Mouse (Mus musculus) erythroid progenitor cell, adult 5-6 weeks (primary cell): ENCODE results near the gene Cidec. TPM values are rescaled to one million over a fixed set of nuclear protein-coding genes. Genes with fewer than 3 reads are reported as not detected.

Experiments
- ATAC-seq: replicated peaks from 2 replicates; pipeline ENCODE4 v1.8.0; 2016; ENCODE audit warnings: moderate number of reproducible peaks, mild to moderate bottlenecking, moderate TSS enrichment, inconsistent platforms; ENCODE audit not compliant: poor library complexity, low FRiP score, severe bottlenecking
- total RNA-seq, 2 experiments: library from RNA; stranded (forward) in 1 of 2; stranded (reverse) in 1 of 2; fragments of 150-400 nt in 1 of 2; fragments of 186-747, 209-891 nt in 1 of 2; gene quantifications; 2 replicates each; pipeline versions ENCODE4 v1.2.3 to v1.2.4; 2015 to 2017; ENCODE audit warnings: low replicate concordance in 2 of 2

Gene Cidec
- total RNA-seq, 2 experiments from 2014 or later: not detected

DNA sequence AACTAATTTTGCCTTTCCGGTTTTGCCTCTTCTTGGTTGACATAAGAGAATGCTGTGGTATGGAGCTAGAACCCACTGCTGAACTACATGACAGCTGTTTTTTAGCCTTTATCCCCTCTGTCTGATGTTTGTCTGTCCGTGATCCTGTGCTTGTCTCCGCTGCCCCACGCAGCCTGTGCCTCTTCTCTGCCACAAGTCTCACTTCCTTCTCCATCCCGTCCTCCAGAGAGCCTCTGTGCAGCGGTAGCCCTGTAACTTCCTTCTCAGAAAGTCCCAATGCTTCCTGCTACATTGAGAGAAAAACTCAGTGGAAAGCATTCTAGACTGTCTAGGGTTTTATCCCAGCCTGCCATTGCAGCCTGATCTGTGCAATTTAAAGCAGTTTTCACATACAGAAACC lies 56.3 kb downstream of the Cidec start:
- ATAC-seq: no peak

GRCm38 (mm10) chr6:113377496-113378385 lies 57.8 kb downstream of the Cidec start, which contains the start of the genes Tada3 and Arpc4:
Tada3 (minus strand) TSS chr6:113377883.
Arpc4 (plus strand) TSS chr6:113378115.
- peak; percentile 87 for ATAC-seq

DNA sequence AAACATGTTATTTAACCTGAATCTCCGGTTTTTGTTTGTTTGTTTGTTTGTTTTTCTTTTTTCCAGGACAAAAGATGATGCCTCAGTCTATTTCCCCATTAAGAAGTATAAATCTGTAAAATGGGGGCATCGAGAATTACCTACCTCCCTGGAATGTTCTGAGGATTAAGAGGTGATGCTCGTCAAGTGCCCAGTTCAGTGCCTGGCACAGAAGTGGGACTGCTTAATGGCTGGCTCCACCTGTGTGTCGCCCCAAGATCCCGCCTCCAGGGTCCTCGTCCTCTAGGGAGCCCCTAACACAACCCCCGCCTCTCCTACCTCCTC lies 58.4 kb downstream of the Cidec start:
- ATAC-seq: no peak

Other genes starting within 250 kb of the Cidec start
- gene Lhfpl4, start 240.4 kb downstream of the Cidec start, total RNA-seq (2015; ENCODE audit: low replicate concordance): not detected in 2 replicates
- gene Lhfpl4, start 240.4 kb downstream of the Cidec start, total RNA-seq (2017; ENCODE audit: low replicate concordance): 0.26 TPM in 1 of 2 replicates, not detected in the other
- gene Mtmr14, start 197.9 kb downstream of the Cidec start, total RNA-seq (2015; ENCODE audit: low replicate concordance): 25.6 and 28.9 TPM in 2 replicates
- gene Mtmr14, start 197.9 kb downstream of the Cidec start, total RNA-seq (2017; ENCODE audit: low replicate concordance): 28.8 and 42.9 TPM in 2 replicates
- gene Cpne9, start 153.5 kb downstream of the Cidec start, total RNA-seq (2015; ENCODE audit: low replicate concordance): 0.36 TPM in 1 of 2 replicates, not detected in the other
- gene Cpne9, start 153.5 kb downstream of the Cidec start, total RNA-seq (2017; ENCODE audit: low replicate concordance): 0.64 TPM in 1 of 2 replicates, not detected in the other
- 33.5 and 43.6 TPM in 2 replicates for gene Brpf1, start 128.6 kb downstream of the Cidec start, total RNA-seq (2015; ENCODE audit: low replicate concordance)
- gene Brpf1, start 128.6 kb downstream of the Cidec start, total RNA-seq (2017; ENCODE audit: low replicate concordance): 30.7 and 41.5 TPM in 2 replicates
- 3.2 and 9.2 TPM in 2 replicates for gene Ogg1, start 108.8 kb downstream of the Cidec start, total RNA-seq (2015; ENCODE audit: low replicate concordance)
- not detected in 2 replicates for gene Ogg1, start 108.8 kb downstream of the Cidec start, total RNA-seq (2017; ENCODE audit: low replicate concordance)
- 8.8 and 13.3 TPM in 2 replicates for gene Camk1, start 91.8 kb downstream of the Cidec start, total RNA-seq (2015; ENCODE audit: low replicate concordance)
- 3.1 and 8.5 TPM in 2 replicates for gene Camk1, start 91.8 kb downstream of the Cidec start, total RNA-seq (2017; ENCODE audit: low replicate concordance)
- gene Tada3, start 57.9 kb downstream of the Cidec start, total RNA-seq (2015; ENCODE audit: low replicate concordance): 1.7 and 6.8 TPM in 2 replicates
- 9.9 and 10.9 TPM in 2 replicates for gene Tada3, start 57.9 kb downstream of the Cidec start, total RNA-seq (2017; ENCODE audit: low replicate concordance)
- gene Arpc4, start 57.6 kb downstream of the Cidec start, total RNA-seq (2015; ENCODE audit: low replicate concordance): 45.3 and 71.7 TPM in 2 replicates
- 33.7 and 71.5 TPM in 2 replicates for gene Arpc4, start 57.6 kb downstream of the Cidec start, total RNA-seq (2017; ENCODE audit: low replicate concordance)
- 0.72 TPM in 1 of 2 replicates, not detected in the other for gene Ttll3, start 46.5 kb downstream of the Cidec start, total RNA-seq (2015; ENCODE audit: low replicate concordance)
- 1.7 and 4.0 TPM in 2 replicates for gene Ttll3, start 46.5 kb downstream of the Cidec start, total RNA-seq (2017; ENCODE audit: low replicate concordance)
- gene Rpusd3, start 16.4 kb downstream of the Cidec start, total RNA-seq (2015; ENCODE audit: low replicate concordance): not detected in 2 replicates
- gene Rpusd3, start 16.4 kb downstream of the Cidec start, total RNA-seq (2017; ENCODE audit: low replicate concordance): 1.4 and 2.1 TPM in 2 replicates
- 11.2 and 13.0 TPM in 2 replicates for gene Jagn1, start 6.8 kb upstream of the Cidec start, total RNA-seq (2015; ENCODE audit: low replicate concordance)
- gene Jagn1, start 6.8 kb upstream of the Cidec start, total RNA-seq (2017; ENCODE audit: low replicate concordance): 4.5 and 6.9 TPM in 2 replicates
- gene Il17re, start 22.7 kb upstream of the Cidec start, total RNA-seq (2015; ENCODE audit: low replicate concordance): not detected in 2 replicates
- not detected in 2 replicates for gene Il17re, start 22.7 kb upstream of the Cidec start, total RNA-seq (2017; ENCODE audit: low replicate concordance)
- gene Il17rc, start 35.7 kb upstream of the Cidec start, total RNA-seq (2015; ENCODE audit: low replicate concordance): not detected in 2 replicates
- gene Il17rc, start 35.7 kb upstream of the Cidec start, total RNA-seq (2017; ENCODE audit: low replicate concordance): not detected in 2 replicates
- gene Creld1, start 47.5 kb upstream of the Cidec start, total RNA-seq (2015; ENCODE audit: low replicate concordance): not detected in 2 replicates
- gene Creld1, start 47.5 kb upstream of the Cidec start, total RNA-seq (2017; ENCODE audit: low replicate concordance): not detected in 2 replicates
- not detected in 2 replicates for gene Prrt3, start 66.2 kb upstream of the Cidec start, total RNA-seq (2015; ENCODE audit: low replicate concordance)
- not detected in 2 replicates for gene Prrt3, start 66.2 kb upstream of the Cidec start, total RNA-seq (2017; ENCODE audit: low replicate concordance)
- gene Emc3, start 95.9 kb upstream of the Cidec start, total RNA-seq (2015; ENCODE audit: low replicate concordance): 23.5 and 67.8 TPM in 2 replicates
- gene Emc3, start 95.9 kb upstream of the Cidec start, total RNA-seq (2017; ENCODE audit: low replicate concordance): 15.2 and 28.4 TPM in 2 replicates
- gene Fancd2, start 95.9 kb upstream of the Cidec start, total RNA-seq (2015; ENCODE audit: low replicate concordance): 33.9 and 57.8 TPM in 2 replicates
- 28.6 and 48.3 TPM in 2 replicates for gene Fancd2, start 95.9 kb upstream of the Cidec start, total RNA-seq (2017; ENCODE audit: low replicate concordance)
- gene Fancd2os, start 165.0 kb upstream of the Cidec start, total RNA-seq (2015; ENCODE audit: low replicate concordance): not detected in 2 replicates
- gene Fancd2os, start 165.0 kb upstream of the Cidec start, total RNA-seq (2017; ENCODE audit: low replicate concordance): not detected in 2 replicates
- gene Brk1, start 169.0 kb upstream of the Cidec start, total RNA-seq (2015; ENCODE audit: low replicate concordance): 109 and 117 TPM in 2 replicates
- gene Brk1, start 169.0 kb upstream of the Cidec start, total RNA-seq (2017; ENCODE audit: low replicate concordance): 41.2 and 42.5 TPM in 2 replicates
- 4.7 and 52.0 TPM in 2 replicates for gene Vhl, start 188.2 kb upstream of the Cidec start, total RNA-seq (2015; ENCODE audit: low replicate concordance)
- 3.6 and 4.2 TPM in 2 replicates for gene Vhl, start 188.2 kb upstream of the Cidec start, total RNA-seq (2017; ENCODE audit: low replicate concordance)
- gene Irak2, start 202.7 kb upstream of the Cidec start, total RNA-seq (2015; ENCODE audit: low replicate concordance): 7.2 and 23.1 TPM in 2 replicates
- gene Irak2, start 202.7 kb upstream of the Cidec start, total RNA-seq (2017; ENCODE audit: low replicate concordance): 34.8 and 64.6 TPM in 2 replicates